Mouse (Mus musculus) liver, postnatal 0 days (tissue): ENCODE results near the gene D630023F18Rik.

Experiments
- CTCF ChIP-seq: sonication (generic); IDR thresholded peaks from 2 replicates; pipeline ENCODE4 v1.5.1; 2016; ENCODE audit warnings: antibody characterized with exemption, low read depth
- EP300 ChIP-seq: IDR thresholded peaks from 2 replicates; pipeline ENCODE4 v1.6.1; 2016; ENCODE audit warnings: antibody characterized with exemption, low read depth, mild to moderate bottlenecking

- no peak for TF ChIP-seq CTCF
- no peak for TF ChIP-seq EP300
These were observed 46.5 kb upstream of the D630023F18Rik start for GRCm38 (mm10) chr1:65169536-65169935.
